Mouse (Mus musculus): ENCODE data around the gene Mdp1. TPM values are rescaled to one million over a fixed set of nuclear protein-coding genes. Genes with fewer than 3 reads are reported as not detected.

Gene Mdp1
- total RNA-seq, 2 experiments from 2014 or later: 55.6 to 72.2 TPM

Other genes starting within 250 kb of the Mdp1 start
- 100 to 1,000 TPM; 132 to 137 TPM for gene Dhrs4, start 181.8 kb downstream of the Mdp1 start, total RNA-seq (2021)
- gene Carmil3, start 169.9 kb downstream of the Mdp1 start, total RNA-seq (2021): 1 to 10 TPM; 2.8 to 4.6 TPM
- under 1 TPM in 1 of 2 experiments, not detected in 1; 0.12 TPM for gene Cpne6, start 150.1 kb downstream of the Mdp1 start, total RNA-seq (2021)
- gene Nrl, start 135.5 kb downstream of the Mdp1 start, total RNA-seq (2021): not detected
- 10 to 100 TPM; 23.3 to 24.1 TPM for gene Pck2, start 120.2 kb downstream of the Mdp1 start, total RNA-seq (2021)
- 10 to 100 TPM; 86.3 to 87.5 TPM for gene Dcaf11, start 100.5 kb downstream of the Mdp1 start, total RNA-seq (2021)
- under 1 TPM; 0.64 to 0.65 TPM for gene A730061H03Rik, start 100.1 kb downstream of the Mdp1 start, total RNA-seq (2021)
- gene Fitm1, start 84.9 kb downstream of the Mdp1 start, total RNA-seq (2021): 100 to 1,000 TPM; 192 to 201 TPM
- gene Psme1, start 82.4 kb downstream of the Mdp1 start, total RNA-seq (2021): 100 to 1,000 TPM; 247 to 272 TPM
- 10 to 100 TPM; 42.6 to 43.4 TPM for gene Emc9, start 75.2 kb downstream of the Mdp1 start, total RNA-seq (2021)
- 100 to 1,000 TPM; 139 to 140 TPM for gene Psme2, start 69.4 kb downstream of the Mdp1 start, total RNA-seq (2021)
- gene Rnf31, start 68.8 kb downstream of the Mdp1 start, total RNA-seq (2021): 10 to 100 TPM; 21.7 to 28.3 TPM
- 10 to 100 TPM in 1 of 2 experiments, 1 to 10 TPM in 1; 9.2 to 11.3 TPM for gene Irf9, start 56.9 kb downstream of the Mdp1 start, total RNA-seq (2021)
- gene Rec8, start 42.5 kb downstream of the Mdp1 start, total RNA-seq (2021): under 1 TPM; 0.53 to 0.67 TPM
- 10 to 100 TPM; 54.7 to 55.0 TPM for gene Ipo4, start 24.6 kb downstream of the Mdp1 start, total RNA-seq (2021)
- 1 to 10 TPM; 1.1 to 2.1 TPM for gene Gm49378, start 22.6 kb downstream of the Mdp1 start, total RNA-seq (2021)
- 10 to 100 TPM; 56.3 to 61.2 TPM for gene Tm9sf1, start 16.7 kb downstream of the Mdp1 start, total RNA-seq (2021)
- under 1 TPM; 0.64 to 0.81 TPM for gene Tssk4, start 10.3 kb downstream of the Mdp1 start, total RNA-seq (2021)
- 10 to 100 TPM; 16.4 to 18.5 TPM for gene Gmpr2, start 11.4 kb upstream of the Mdp1 start, total RNA-seq (2021)
- 100 to 1,000 TPM; 291 to 295 TPM for gene Nedd8, start 11.6 kb upstream of the Mdp1 start, total RNA-seq (2021)
- gene Tinf2, start 21.3 kb upstream of the Mdp1 start, total RNA-seq (2021): 10 to 100 TPM; 14.2 to 16.5 TPM
- gene Tgm1, start 53.4 kb upstream of the Mdp1 start, total RNA-seq (2021): under 1 TPM; 0.24 to 0.25 TPM
- 10 to 100 TPM; 13.7 to 14.4 TPM for gene Rabggta, start 61.8 kb upstream of the Mdp1 start, total RNA-seq (2021)
- 10 to 100 TPM; 54.5 to 56.6 TPM for gene Dhrs1, start 85.2 kb upstream of the Mdp1 start, total RNA-seq (2021)
- gene Nop9, start 85.2 kb upstream of the Mdp1 start, total RNA-seq (2021): 10 to 100 TPM; 14.5 to 18.7 TPM
- gene Cideb, start 98.0 kb upstream of the Mdp1 start, total RNA-seq (2021): 1 to 10 TPM; 1.1 to 1.2 TPM
- gene Ltb4r2, start 100.9 kb upstream of the Mdp1 start, total RNA-seq (2021): under 1 TPM in 1 of 2 experiments, not detected in 1; 0.10 TPM
- gene Ltb4r1, start 105.5 kb upstream of the Mdp1 start, total RNA-seq (2021): under 1 TPM; 0.67 to 0.74 TPM
- 10 to 100 TPM; 21.1 to 21.9 TPM for gene Adcy4, start 123.6 kb upstream of the Mdp1 start, total RNA-seq (2021)
- 1 to 10 TPM; 6.6 to 9.7 TPM for gene Ripk3, start 128.4 kb upstream of the Mdp1 start, total RNA-seq (2021)
- gene Nfatc4, start 162.6 kb upstream of the Mdp1 start, total RNA-seq (2021): 10 to 100 TPM; 11.1 to 12.1 TPM
- gene Nynrin, start 193.5 kb upstream of the Mdp1 start, total RNA-seq (2021): 10 to 100 TPM; 24.1 to 27.6 TPM
- under 1 TPM; 0.22 to 0.38 TPM for gene Cbln3, start 223.9 kb upstream of the Mdp1 start, total RNA-seq (2021)
- gene Khnyn, start 224.4 kb upstream of the Mdp1 start, total RNA-seq (2021): 10 to 100 TPM; 12.5 to 13.1 TPM
- 10 to 100 TPM; 73.2 to 79.9 TPM for gene Sdr39u1, start 239.8 kb upstream of the Mdp1 start, total RNA-seq (2021)